Mouse (Mus musculus): ENCODE results near the gene Sri. TPM values are rescaled to one million over a fixed set of nuclear protein-coding genes. Genes with fewer than 3 reads are reported as not detected.

Sri gene
- polyA plus RNA-seq, 1 experiment from 2014 or later, result 190 TPM

- Histone ChIP-seq H3K27ac (no peak overlapping the region), H3K27me3 (no peaks in the 10 kb centered on the region), H3K4me2 (replicated peaks) (no peak overlapping the region), H3K4me1 (peaks cover 4% of the 10 kb centered on the region; the same call in 1 of the 2 replicates), H3K4me3 (no peak overlapping the region), H3K9me3 (replicated peaks) (no peaks in the 10 kb centered on the region), H3K36me3 (peaks cover 43% of the 10 kb centered on the region), H3K9ac (no peak overlapping the region)
- 86% methylated on average over 2 of the region's 2 CpGs for WGBS
- no peak for ATAC-seq (ENCODE audit: low FRiP score)
Measured at GRCm38 (mm10) chr5:8062469-8062868, 16.6 kb downstream of the Sri start.

- Histone ChIP-seq H3K4me1 (no peaks in the 10 kb centered on the region), H3K27ac (no peak overlapping the region), H3K4me3 (no peak overlapping the region), H3K27me3 (no peaks in the 10 kb centered on the region), H3K4me2 (replicated peaks) (no peak overlapping the region), H3K36me3 (peaks cover 44% of the 10 kb centered on the region), H3K9me3 (replicated peaks) (no peaks in the 10 kb centered on the region), H3K9ac (no peak overlapping the region)
- WGBS, result 64% methylated on average over 6 of the region's 6 CpGs
- no peak for ATAC-seq (ENCODE audit: low FRiP score)
Measured at GRCm38 (mm10) chr5:8063207-8063606, 17.3 kb downstream of the Sri start.

DNA sequence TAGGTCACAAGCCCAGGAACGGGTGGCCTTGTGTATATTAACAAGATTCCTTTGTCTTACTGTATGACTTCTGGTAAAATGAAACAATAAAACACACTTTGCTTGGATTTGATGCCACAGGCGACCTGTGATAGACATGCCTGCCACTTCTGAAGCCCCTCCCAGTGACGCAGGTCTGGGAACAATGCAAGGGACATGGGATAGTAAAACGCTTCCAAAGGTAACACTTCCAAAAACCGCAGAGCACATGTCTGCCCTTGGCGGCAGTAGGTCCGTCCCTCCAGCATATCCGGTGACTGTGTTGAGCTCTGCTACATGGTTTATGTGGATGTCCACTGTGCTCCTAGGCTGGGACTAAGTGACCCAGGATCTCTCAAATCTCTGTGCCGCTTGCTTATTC is 27.5 kb downstream of the Sri start:
- Histone ChIP-seq H3K9me3 (replicated peaks) (no peaks in the 10 kb centered on the region), H3K4me1 (no peaks in the 10 kb centered on the region), H3K27me3 (no peaks in the 10 kb centered on the region), H3K36me3 (peaks cover 7% of the 10 kb centered on the region), H3K4me2 (replicated peaks) (no peak overlapping the region), H3K9ac (no peak overlapping the region), H3K27ac (no peak overlapping the region), H3K4me3 (no peak overlapping the region)
- 93% methylated on average over 9 of the region's 9 CpGs for WGBS
- no peak for ATAC-seq (ENCODE audit: low FRiP score)

- no peaks in the 10 kb centered on the region for H3K4me1 ChIP-seq
- H3K4me3 ChIP-seq, result no peak overlapping the region
- H3K9ac ChIP-seq, result no peak overlapping the region
- H3K4me2 ChIP-seq (replicated peaks), result no peak overlapping the region
- H3K36me3 ChIP-seq, result peaks cover 7% of the 10 kb centered on the region
- H3K27me3 ChIP-seq, result no peaks in the 10 kb centered on the region
- no peak for ATAC-seq (ENCODE audit: low FRiP score)
- no peaks in the 10 kb centered on the region for H3K9me3 ChIP-seq (replicated peaks)
- H3K27ac ChIP-seq, result no peak overlapping the region
- 89% methylated on average over 9 of the region's 9 CpGs for WGBS
Measured at GRCm38 (mm10) chr5:8073901-8074561, 28.2 kb downstream of the Sri start.

DNA sequence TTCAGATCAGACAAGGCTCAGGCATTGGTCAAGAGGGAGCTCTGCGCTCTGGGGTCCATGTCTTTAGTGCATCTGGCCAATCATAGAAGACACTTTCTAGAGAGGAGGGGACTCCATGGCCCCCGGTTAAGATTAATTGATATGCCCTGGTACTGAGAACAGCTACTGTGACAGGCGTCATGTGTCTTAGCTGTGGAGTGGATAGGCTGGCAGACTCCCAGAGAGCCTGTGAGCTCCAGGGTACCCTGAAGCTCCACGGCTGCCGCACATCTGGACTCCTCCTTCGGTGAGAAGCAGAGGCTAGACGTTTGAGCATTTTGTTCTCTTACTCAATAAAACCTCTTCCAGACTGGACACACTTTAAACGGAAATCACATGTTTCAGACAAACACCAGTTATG is 31.6 kb downstream of the Sri start:
- Histone ChIP-seq H3K9ac (no peak overlapping the region), H3K27me3 (no peaks in the 10 kb centered on the region), H3K4me2 (replicated peaks) (no peak overlapping the region), H3K4me1 (no peaks in the 10 kb centered on the region), H3K4me3 (no peak overlapping the region), H3K27ac (no peak overlapping the region), H3K9me3 (replicated peaks) (no peaks in the 10 kb centered on the region), H3K36me3 (peaks cover 4% of the 10 kb centered on the region; the same call in 1 of the 2 replicates)
- ATAC-seq (ENCODE audit: low FRiP score), result no peak
- WGBS, result 89% methylated on average over 8 of the region's 8 CpGs

DNA sequence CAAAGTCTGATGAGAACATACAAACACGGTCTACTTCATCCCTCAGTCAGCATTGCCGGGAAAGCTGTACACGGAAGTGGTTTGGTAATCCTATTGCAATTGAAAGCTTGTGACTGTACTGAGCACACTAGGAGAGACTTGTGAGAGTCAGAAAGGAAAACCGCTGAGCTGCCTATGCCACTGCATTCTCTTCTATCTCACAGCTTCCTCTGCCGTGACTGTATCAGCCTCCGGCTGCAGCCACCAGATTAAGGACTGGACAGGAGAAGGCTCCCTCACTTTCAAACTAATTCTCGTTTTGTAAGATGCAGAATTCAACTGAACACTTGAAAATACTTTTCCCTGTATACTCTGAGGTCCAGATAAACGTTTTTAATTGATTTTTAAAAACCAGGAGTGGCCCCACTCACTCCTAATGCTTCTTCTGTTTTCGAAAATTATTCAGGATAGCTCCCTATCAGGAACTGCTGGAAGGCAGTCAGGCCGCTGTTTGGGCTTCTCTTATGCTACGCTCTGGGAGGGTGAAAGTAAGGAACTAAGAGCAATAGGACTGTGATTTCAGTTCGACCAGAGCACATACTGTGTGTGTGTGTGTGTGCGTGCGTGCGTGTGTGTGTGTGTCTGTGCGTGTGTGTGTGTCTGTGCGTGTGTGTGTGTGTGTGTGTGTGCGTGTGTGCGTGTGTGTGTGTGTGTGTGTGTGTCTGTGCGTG is 37.1 kb downstream of the Sri start:
- no peak for ATAC-seq (ENCODE audit: low FRiP score)
- Histone ChIP-seq H3K9me3 (replicated peaks) (no peaks in the 10 kb centered on the region), H3K4me2 (replicated peaks) (no peak overlapping the region), H3K9ac (no peak overlapping the region), H3K27me3 (no peaks in the 10 kb centered on the region), H3K36me3 (no peaks in the 10 kb centered on the region), H3K4me3 (no peak overlapping the region), H3K27ac (no peak overlapping the region), H3K4me1 (no peaks in the 10 kb centered on the region)
- WGBS, result 81% methylated on average over 20 of the region's 20 CpGs

DNA sequence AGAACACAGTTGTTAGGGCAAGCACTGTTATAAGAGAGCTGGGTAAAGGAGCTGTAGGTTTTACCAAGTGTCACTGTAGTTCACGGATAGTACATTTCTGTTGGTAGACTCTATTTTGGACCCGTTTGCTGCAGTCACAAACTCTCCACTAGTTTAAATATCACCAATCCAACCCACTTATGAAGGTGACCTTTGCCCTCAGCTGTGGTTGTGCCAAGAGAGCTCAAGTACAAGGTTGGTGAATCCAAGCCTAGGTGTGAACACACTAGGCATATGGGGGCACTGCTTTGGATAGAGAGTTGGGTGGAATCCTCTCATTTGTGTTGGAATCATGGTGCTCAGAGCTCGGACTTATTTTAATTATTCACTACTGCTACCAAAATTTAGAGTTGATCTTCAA is 39.8 kb downstream of the Sri start:
- Histone ChIP-seq H3K27me3 (no peaks in the 10 kb centered on the region), H3K9ac (no peak overlapping the region), H3K27ac (no peak overlapping the region), H3K4me3 (no peak overlapping the region), H3K4me2 (replicated peaks) (no peak overlapping the region), H3K4me1 (no peaks in the 10 kb centered on the region), H3K36me3 (no peaks in the 10 kb centered on the region), H3K9me3 (replicated peaks) (no peaks in the 10 kb centered on the region)
- WGBS, result 93% methylated on average over 3 of the region's 3 CpGs
- no peak for ATAC-seq (ENCODE audit: low FRiP score)

DNA sequence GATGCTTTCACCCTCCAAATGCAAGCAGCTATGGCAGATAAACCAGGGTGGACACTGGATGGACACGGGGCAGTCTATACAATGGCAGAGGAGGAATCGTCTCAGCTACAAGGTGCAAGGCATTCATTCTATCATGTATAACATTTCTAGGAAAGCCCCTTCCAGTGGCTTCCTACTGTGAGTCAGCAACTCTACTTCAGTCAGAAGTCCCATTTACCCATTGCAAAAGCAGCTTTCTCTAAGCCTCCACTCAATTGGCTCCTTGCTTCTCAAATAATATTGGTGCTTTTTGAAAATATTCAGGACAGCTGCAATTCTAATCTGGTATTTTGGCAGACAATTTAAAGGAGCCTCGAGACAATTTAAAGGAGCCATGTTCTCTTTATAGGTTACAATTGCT is 42.3 kb downstream of the Sri start:
- H3K27me3 ChIP-seq, result no peaks in the 10 kb centered on the region
- no peaks in the 10 kb centered on the region for H3K9me3 ChIP-seq (replicated peaks)
- H3K36me3 ChIP-seq, result no peaks in the 10 kb centered on the region
- no peak overlapping the region for H3K9ac ChIP-seq
- H3K27ac ChIP-seq, result no peak overlapping the region
- ATAC-seq (ENCODE audit: low FRiP score), result no peak
- 89% methylated on average over 3 of the region's 3 CpGs for WGBS
- no peak overlapping the region for H3K4me2 ChIP-seq (replicated peaks)
- no peak overlapping the region for H3K4me3 ChIP-seq
- no peaks in the 10 kb centered on the region for H3K4me1 ChIP-seq

GRCm38 (mm10) chr5:8094921-8095320 is 49.0 kb downstream of the Sri start:
- no peaks in the 10 kb centered on the region for H3K27me3 ChIP-seq
- no peak overlapping the region for H3K9ac ChIP-seq
- 84% methylated on average over 5 of the region's 5 CpGs for whole genome bisulfite sequencing
- no peak overlapping the region for H3K27ac ChIP-seq
- no peaks in the 10 kb centered on the region for H3K9me3 ChIP-seq (replicated peaks)
- H3K4me2 ChIP-seq (replicated peaks), result no peak overlapping the region
- no peaks in the 10 kb centered on the region for H3K4me1 ChIP-seq
- H3K36me3 ChIP-seq, result no peaks in the 10 kb centered on the region
- no peak overlapping the region for H3K4me3 ChIP-seq
- ATAC-seq (ENCODE audit: low FRiP score), result no peak

DNA sequence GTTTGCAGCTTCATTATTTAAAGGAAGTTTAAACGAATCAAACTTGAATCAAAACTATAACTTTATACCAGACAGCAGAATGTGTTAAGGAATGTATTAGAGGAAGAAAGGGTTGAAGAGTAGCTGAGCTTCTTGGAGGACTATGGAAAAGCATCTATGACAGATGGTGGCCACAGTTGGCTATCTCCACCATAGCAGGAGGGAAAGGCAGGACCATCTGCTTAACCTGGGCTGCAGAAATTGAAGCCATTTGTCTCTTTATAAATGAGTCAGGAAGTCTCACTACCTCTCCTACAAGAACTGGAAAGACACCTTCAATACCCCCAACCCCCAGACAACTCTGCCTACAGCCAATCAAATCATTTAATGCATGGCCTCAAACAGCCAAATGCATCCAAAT is 49.8 kb downstream of the Sri start:
- H3K27ac ChIP-seq, result no peak overlapping the region
- H3K9me3 ChIP-seq (replicated peaks), result no peaks in the 10 kb centered on the region
- H3K4me3 ChIP-seq, result no peak overlapping the region
- ATAC-seq (ENCODE audit: low FRiP score), result no peak
- H3K27me3 ChIP-seq, result no peaks in the 10 kb centered on the region
- 91% methylated on average over 1 of the region's 1 CpGs for WGBS
- H3K4me1 ChIP-seq, result no peaks in the 10 kb centered on the region
- H3K4me2 ChIP-seq (replicated peaks), result no peak overlapping the region
- H3K36me3 ChIP-seq, result no peaks in the 10 kb centered on the region
- no peak overlapping the region for H3K9ac ChIP-seq

- Histone ChIP-seq H3K27me3 (no peaks in the 10 kb centered on the region), H3K9me3 (replicated peaks) (no peaks in the 10 kb centered on the region), H3K4me2 (replicated peaks) (no peak overlapping the region), H3K9ac (no peak overlapping the region), H3K4me3 (no peak overlapping the region), H3K27ac (no peak overlapping the region), H3K4me1 (no peaks in the 10 kb centered on the region), H3K36me3 (no peaks in the 10 kb centered on the region)
- 96% methylated on average over 3 of the region's 3 CpGs for WGBS
- ATAC-seq (ENCODE audit: low FRiP score), result no peak
Measured at GRCm38 (mm10) chr5:8111691-8112090, 65.8 kb downstream of the Sri start.

DNA sequence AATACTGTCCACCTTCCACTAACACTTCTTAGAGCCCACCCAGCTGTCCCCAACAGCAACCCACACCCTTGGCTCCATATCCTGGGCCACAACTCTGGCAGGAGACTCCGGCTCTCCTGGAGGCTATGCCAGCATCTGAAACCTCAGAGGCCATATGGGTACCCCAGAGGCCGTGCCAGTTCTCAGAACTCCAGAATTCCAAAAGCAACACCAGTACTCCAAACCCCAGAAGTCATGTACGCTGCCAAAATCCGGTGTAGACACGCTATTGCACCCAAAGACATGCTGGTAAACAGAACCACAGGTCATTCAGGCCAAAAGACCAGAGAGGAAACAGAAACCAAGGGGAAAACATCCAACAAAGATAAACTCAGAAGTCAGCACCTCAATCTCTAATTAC is 66.4 kb downstream of the Sri start:
- no peaks in the 10 kb centered on the region for H3K27me3 ChIP-seq
- no peak for ATAC-seq (ENCODE audit: low FRiP score)
- no peak overlapping the region for H3K27ac ChIP-seq
- no peak overlapping the region for H3K4me2 ChIP-seq (replicated peaks)
- H3K9ac ChIP-seq, result no peak overlapping the region
- no peaks in the 10 kb centered on the region for H3K36me3 ChIP-seq
- no peaks in the 10 kb centered on the region for H3K4me1 ChIP-seq
- WGBS, result 89% methylated on average over 5 of the region's 5 CpGs
- H3K4me3 ChIP-seq, result no peak overlapping the region
- no peaks in the 10 kb centered on the region for H3K9me3 ChIP-seq (replicated peaks)

DNA sequence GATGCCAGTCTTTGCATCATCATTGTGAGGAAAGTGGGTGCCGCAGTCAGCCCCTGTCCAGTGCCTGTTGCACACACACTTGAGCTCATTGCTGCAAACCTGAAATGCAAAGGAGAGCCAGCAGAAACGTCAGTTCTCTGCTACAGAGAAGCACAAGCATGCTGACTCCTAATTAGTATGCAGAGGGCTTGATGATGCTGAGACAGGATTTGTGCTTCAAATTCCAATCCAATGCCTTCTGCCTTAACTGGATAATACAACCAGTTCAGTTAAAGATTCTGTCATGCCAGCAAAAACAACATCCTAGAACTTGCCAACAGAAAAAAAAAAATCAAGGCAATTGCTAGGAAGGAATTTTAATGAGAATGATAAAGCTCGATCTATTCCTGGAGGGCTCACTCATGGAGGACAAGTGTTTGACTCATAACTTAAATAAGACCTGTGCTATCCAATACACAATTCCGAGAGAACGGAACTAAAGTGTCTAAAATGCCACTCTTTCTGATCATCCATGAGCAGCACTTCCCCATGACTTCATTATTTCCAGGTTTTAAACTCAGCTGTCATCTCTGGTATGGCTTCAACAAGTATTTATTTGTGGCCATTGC is 70.8 kb downstream of the Sri start:
- no peak overlapping the region for H3K4me3 ChIP-seq
- no peak for ATAC-seq (ENCODE audit: low FRiP score)
- no peaks in the 10 kb centered on the region for H3K36me3 ChIP-seq
- H3K9ac ChIP-seq, result no peak overlapping the region
- H3K4me2 ChIP-seq (replicated peaks), result no peak overlapping the region
- 79% methylated on average over 5 of the region's 5 CpGs for WGBS
- H3K9me3 ChIP-seq (replicated peaks), result no peaks in the 10 kb centered on the region
- H3K27me3 ChIP-seq, result no peaks in the 10 kb centered on the region
- H3K27ac ChIP-seq, result no peak overlapping the region
- no peaks in the 10 kb centered on the region for H3K4me1 ChIP-seq

Data from hindbrain, embryonic 12.5 days (tissue).